Mouse (Mus musculus): ENCODE results near the gene Gpr146.

Gene Gpr146

DNA sequence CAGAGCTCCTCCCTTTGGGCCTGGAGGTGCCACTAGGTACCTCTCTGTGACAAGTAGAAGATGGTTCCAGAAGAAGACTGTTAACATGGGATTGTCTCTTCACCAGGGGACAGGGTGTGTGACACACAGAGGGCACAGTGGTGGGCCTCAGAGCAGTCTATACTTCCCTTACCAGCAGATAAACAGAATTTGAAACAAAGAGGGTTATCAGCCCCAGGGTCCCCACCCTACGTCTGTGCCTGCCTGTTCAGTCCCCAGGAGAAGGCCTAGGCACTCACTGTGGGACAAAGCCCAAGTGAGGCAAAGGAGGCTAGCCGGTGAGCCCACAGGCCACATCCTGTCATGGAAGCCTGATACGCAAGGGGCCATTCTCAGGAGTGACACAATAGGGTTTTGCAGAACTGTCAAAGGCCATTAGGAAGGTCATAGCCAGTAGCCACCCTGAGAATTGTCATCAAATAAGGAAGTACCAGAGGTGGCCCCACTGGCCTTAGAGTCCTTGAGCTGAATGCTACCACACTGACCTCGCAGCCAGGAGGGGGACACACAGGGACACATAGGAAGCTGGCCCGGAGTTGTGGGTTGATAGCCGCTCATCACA lies 27.4 kb downstream of the Gpr146 start, which contains the start of gene C130050O18Rik:
C130050O18Rik (plus strand) TSS at position 480 of the 601 bp plus-strand sequence.
- no peak for DNase-seq

DNA sequence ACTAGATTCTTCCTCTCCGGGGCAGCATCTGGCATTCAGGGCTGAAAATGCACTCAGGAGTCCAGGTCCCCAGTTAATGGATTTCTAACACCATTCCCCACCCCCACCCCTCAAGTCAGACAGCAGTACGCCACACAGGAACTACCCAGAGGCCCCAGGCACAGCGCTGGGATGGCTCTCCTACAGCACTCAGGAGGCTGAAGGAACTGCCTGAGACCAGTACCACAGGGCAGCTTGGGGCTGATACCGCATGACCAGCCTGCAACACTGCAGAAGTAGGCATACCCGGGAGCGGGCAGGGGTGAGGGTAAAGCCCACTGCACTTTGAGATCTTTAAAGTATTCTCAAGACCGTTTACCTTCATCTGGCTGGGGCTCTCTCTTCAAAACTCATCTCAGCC lies 28.0 kb downstream of the Gpr146 start:
- peak; percentile 45 for DNase-seq

DNA sequence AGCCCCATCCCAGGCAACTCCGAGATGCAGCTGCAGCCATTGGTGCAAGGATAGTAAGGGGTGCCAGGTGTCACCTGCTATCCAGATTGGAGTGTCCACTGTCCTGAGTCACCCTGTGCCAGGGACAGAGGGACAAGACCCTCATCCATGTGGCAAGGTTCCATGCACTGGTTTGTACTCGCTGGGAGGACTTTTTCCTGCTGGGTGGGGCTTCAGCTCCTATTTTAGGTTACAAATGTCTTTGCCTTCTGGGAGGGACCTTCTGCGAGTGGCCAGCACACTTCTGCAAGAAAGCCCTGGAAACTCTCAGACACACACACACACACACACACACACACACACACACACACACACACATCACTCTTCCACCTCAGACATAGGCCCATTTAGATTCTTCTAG lies 28.5 kb downstream of the Gpr146 start:
- no peak for DNase-seq

DNA sequence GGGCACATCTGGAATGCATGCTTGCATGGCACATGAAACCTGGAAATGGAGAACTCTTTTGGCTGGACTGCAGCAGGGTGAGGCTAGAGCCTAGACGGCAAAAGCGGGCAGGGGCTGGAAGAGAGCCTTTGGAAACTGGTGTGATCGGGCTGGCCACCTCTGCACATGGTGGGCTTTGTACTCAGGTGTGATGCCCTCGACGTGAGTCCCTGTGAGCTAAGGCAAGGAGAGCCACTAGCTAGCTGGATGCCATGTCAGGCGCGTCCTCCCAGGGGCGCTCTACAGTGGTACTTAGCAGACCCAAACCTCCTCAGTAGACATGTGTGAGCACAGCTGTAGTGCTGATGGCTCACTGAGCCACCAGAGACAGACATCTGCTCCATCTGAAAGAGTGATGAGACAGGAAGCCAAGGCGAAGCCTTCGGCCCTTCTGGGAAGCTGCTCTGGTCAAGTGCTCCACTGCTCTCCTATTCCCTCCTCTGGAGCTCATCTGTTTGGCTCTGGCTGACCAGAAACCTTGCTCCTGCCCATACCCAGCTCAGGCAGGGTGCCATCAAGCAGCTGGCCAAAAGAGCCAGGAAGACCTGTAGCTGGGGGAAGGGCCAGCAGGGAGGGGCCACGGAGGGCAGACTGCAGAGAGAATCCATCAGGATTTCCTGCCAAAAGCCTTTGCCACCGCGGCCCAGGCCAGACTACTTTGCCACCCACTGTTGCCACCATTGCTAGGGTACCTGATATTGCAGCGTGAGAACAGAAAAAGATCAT lies 29.8 kb downstream of the Gpr146 start:
- no peak for DNase-seq

DNA sequence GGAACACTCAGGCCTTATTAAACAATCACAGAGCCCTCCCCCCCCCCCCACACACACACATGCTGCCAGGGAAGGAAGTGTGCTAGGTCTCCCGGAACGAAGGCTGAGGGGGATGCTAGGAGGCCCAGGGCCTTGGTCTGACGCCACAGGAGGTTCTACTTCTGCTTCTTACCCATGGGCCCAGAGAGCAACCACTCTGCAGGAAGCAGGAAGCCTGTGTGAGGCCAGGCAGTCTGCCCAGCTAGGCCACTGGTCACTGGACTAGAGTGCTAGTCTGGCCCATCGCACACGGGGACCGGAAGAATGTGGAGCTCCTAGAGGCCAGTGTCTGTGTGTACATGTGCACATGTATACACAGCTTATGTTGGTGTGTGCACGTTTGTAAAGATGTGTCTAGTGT lies 31.0 kb downstream of the Gpr146 start:
- no peak for DNase-seq

DNA sequence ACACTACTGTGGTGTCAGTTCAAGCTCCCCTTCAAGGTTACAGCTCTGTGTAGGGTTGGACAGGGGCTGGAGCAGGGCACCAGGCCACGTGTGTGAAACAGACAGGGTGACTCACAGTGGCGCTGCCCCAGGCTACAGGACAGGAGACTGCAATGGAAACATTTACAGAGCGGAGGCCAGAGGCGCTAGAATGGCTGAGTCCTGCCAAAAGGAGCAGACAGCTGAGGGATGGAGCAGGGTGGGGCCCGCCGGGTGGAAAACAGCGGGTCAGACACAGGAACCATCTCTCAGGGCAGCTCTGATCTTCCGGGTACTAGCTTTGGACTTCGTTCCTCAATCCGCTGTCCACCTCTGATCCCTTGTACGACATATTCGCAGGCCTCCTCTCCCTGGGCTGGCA lies 31.9 kb downstream of the Gpr146 start:
- peak; percentile 62 for DNase-seq

DNA sequence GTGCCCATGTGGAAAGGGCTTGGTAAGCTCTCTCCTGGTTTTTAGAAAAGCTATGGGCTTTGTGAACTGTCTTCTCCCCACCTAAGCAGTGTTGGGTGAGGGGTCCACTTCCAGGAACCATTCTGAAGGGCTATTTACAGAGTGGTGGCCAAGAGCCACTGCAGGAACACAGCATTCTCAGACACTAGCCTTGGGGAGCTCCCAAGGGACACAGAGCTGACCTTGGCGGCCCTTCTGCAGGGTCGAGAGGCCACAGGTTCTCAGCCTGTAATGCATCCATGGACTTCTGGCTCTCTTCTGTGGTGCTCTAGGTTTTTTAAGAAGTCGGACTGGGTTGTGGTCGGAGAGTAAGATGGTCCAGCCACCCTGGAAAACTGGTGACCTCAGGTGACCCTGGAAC lies 32.6 kb downstream of the Gpr146 start:
- no peak for DNase-seq

DNA sequence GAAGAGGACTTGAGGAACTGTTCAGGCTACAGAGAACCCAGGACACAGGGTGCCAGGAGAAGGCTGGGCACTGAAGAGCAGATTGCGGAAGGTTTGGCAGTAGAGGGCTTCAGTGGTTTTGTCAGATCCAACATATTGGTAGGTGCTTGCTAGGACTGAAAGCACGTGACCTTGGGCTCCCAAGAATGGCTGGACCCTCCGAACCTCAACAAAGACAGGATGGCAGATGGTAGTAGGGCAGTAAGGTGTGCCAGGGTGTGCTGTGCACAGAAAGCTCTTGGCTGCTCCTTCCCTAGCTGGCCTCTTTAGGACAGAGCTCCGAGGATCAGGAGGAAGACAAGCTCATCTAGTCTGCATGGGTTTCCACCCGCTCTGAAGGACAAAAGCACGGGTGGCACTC lies 33.6 kb downstream of the Gpr146 start:
- DNase-seq: no peak

DNA sequence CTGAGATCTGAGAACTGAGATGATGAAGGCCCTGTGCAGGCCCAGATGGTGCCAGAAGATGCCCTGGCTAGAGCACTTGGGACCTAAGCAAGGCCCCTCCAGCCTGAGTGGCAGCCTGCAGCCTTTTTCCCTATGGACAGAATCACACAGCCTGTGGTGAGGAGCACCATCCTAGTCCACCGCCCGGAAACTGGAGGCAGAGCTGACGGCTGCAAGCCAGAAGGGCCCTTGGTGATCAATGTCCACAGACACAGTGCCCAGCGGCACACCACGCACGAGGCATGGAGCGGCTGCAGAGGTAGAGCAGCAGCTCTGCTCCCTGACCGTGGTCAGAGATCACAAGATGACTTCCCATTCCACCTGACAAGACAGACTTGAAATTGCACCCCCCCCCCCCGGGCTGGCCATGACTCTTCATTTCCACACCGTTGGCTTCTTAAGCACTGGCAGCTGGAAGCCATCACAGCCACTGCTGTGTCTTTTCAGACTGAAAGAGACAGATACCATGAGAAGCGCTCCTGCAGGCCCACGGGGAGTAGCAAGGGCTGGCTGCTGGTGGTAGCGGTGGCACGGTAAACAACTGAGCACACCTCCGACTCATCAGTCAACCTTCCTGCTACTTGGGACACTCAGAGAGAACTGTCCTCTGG lies 34.3 kb downstream of the Gpr146 start:
- no peak for DNase-seq

DNA sequence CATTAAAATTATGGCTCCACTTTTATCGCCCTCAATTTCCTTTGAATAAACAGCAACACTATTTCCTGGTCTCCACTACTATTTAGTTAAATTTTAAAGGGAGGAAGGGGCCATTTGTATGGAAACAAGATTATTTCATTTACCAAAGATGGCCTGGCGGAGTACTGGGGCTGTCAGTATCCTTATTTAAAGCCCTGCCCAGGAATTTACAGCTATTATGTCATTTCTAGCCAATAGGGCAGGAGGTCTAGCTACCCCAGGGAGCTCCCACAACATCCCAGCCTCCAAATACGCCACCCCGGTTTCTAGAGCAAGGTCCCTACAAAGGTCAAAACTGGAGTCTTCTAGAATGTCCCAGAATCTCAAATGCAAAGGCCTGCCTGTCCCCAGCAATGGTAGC lies 36.0 kb downstream of the Gpr146 start:
- DNase-seq: no peak

DNA sequence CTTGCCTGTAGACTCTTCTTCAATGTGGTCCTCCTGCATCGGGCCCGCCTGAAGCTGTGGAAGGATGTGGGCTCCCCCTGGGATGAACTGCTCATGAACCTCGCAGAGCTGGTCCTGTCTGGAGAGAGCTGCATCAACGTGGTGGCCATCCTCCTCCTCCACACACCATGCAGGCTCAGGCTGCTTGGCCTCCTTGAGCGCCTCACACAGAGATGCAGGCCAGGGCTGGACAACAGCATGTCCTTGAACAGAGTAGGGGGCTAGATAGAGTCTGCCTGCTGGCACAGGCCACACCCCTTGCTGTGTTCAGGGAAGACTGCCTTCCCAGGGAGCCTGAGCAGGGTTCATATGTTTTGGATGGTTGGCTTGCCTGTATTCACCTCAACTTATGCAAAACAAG lies 37.5 kb downstream of the Gpr146 start:
- DNase-seq: no peak

DNA sequence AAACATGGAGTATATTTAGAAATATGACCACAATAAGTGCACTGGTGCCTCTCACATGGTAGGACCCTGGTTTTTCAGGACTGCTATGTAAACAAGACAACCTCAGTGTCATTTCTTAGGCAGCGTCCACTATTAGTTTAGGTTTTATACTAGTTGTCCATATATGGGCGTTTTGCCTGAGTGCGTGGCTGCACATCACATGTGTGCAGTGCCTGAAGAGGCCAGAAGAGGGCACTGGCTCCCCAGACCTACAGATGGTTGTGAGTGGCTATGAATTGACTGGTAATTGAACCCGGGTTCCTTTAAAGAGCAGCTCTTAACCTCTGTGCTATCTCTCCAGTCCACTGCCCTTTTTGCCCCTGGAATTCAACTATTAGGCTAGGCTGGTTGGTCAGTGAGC lies 39.4 kb downstream of the Gpr146 start:
- no peak for DNase-seq

DNA sequence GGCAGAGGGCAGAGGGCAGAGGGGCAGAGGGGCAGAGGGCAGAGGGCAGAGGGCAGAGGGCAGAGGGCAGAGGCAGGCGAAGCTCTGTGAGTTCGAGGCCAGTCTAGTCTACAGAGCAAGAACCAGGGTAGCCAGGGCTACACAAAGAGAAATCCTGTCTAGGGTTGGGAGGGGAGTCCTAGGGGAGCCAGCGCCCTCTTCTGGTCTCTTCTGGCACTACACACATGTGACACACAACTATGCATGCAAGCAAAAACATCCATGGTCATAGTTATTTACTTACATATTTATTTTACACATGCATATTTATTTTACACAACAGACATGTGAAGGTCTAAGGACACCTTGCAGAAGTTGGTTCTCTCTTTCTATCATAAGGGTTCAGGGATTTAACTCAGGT lies 40.0 kb downstream of the Gpr146 start:
- DNase-seq: no peak

DNA sequence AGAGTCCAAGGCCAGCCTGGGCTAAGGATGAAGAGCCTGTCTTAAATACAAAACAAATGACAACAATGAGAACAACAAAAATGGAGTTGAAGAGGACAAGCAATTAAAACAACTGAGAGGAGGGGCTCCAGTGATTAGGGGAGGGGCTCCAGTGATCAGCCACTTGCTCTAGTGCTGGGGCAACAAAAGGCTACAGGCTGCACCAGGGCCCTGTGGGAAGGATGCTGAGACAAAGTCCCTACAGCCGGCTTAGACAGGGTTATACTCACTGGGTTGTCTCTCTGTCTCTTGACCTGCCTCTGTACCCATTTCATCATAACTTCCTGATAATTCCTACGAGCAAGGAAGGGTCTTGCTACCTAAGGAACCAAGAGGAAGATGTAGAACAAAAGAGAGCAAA lies 40.6 kb downstream of the Gpr146 start:
- DNase-seq: no peak

DNA sequence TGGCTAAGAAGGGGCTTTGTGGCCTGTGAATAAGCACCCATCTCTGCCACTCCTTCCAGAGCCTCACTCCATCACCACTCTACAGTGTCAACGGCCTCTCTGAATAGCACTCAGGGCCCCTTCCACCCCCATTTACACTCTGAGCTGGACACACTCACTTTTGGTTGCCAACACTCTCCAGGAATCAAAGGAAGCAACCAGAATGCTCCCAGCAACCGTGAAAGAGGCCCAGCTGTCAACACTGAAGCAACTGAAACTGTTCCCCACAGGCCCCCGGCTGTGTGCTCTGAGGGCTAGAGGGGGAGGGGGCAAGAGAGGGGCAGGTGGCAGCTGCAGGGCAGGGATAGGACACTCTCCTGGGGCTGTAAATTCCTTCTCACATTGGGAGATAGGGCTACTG lies 41.1 kb downstream of the Gpr146 start:
- DNase-seq: no peak

DNA sequence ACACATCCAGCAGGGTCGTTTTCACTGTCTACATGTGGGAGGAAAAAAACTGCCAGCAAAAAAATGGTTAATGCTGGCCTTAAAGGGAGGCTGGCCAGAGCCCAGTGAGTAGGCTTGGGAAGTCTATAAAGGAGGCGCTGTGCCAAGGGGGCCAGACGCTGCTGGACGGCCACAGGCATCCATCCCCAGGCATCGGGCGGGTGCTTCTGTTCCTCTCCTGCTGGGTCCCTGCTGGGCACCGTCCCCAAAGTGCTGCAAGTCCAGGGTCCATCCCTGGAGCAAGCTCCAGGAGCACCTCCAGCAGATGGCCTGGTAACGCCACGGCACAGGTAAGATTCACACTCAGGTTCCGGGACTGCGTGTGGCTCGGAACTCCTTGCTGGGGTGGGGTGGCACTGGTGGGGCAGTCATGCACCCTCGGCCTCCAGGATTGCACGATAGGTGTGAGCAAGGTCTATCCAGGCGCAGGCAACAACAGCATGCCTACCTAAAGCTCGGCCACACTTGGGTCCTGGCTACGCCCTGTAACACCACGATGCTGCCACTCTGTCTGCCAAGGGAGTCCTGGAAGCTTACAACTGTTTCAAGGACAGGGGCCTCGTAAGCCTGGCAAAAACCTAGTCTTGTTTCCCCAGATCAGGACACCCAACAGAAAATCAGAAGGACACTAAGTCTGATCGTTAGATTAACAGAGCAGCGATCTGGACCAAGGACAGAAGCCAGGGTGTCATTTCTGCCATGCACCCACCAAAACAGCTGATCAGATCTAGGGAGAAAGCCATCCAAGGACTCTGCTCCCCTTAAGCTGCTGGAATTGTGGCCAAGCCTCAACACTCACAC lies 45.7 kb downstream of the Gpr146 start, which contains the start of gene Gper1:
Gper1 (plus strand) TSS at position 126 of the 840 bp plus-strand sequence.
- DNase-seq: peak; percentile 58

DNA sequence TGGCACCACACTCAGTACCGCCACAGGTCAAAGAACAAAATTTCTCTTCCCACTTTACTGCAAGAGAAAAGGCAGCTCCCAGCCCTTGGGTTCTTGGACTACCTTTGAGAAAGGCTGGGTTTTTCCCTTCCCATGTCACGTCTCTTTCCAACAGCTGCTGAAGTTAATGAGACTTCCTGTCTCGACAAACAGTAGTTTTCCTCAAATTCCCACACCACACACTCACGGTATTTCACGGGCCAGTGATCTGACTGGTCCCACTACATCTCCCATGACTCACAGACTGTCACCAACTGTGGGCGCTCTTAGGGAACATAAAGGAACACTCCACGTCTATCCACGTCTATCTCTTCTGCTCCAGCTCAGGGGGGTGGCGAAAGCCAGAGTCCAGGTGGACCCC lies 47.7 kb downstream of the Gpr146 start:
- DNase-seq: no peak

DNA sequence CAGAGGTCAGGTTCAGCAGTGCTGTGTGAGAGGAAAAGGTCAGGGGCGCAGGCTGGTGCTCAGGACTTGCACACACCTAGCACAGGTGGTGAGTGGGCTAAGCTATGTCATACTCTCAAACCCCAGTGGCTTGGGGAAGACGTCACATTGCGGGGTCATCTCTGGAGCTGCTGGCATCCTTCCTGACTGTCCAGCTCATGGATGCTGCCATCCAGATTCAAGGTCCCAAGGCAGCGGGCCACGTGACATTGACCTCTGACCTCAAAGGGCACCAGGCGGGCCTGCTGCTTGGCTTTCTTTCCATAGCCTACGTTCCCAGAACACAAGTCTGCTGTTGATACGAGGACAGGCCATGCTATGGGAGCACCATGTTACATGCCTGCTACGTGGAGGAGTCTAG lies 49.5 kb downstream of the Gpr146 start:
- no peak for DNase-seq

DNA sequence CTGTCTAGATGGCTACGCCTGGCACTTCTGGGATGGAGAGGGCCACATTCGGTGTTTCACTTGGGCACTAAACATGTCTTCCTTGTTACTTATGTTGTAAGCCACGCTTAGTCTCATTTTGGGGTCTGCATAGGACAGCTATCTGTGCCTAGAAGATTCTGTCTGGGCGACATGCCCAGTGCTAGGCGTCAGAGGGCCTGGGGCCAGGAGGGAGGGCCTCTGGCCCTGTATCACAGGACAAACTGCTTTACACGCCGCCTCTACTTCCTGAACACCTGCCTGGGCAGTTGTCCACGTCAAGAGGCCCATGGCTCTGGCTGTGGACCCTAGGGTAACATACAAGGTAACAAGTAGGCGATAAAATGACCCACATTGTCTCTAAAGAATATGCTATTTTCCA lies 50.5 kb downstream of the Gpr146 start:
- DNase-seq: no peak

DNA sequence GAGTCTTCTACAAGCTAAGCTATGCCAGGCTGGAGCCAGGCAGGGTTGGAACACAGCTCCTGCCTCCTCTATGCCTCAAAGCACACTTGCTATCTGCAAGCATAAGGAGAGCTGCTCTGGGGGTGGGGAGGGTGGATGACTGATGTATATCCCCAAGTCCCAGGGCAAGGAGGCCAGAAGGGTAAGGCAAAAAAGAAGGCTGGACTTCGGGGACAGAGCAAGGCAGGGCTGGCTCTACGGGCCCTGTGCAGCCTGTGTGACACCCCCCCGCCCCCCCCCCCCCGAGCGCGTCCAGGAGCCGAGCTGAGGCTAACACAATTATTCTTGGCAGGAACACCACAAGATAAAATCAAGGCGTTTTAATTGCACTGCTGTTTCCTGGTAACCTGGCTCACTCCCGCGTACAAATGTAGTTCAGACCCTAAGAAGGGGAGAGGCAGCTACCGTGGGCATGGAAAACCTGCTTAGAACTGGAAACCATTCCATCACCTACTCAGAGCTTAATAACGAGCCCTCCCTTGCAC lies 52.4 kb downstream of the Gpr146 start:
- DNase-seq: peak; percentile 45

DNA sequence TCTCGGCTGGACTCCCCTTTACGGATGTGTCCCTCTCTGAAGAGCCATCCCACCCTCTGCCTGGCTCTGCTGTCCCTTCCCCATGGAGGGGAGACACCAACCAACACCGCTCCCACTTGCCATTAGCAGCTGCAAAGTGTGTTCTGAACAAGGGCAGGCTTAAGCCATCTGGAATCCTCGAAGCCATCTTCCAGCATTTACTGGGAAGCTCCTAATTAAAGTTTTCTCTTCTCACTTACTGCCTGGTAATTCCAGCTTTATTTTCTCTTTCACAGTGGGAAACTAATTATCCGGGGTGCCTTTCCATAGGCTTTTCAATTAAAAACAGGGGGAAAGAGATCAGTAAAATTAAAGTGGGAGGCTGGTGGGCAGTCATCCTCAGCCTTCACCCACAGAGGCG lies 54.8 kb downstream of the Gpr146 start:
- no peak for DNase-seq

DNA sequence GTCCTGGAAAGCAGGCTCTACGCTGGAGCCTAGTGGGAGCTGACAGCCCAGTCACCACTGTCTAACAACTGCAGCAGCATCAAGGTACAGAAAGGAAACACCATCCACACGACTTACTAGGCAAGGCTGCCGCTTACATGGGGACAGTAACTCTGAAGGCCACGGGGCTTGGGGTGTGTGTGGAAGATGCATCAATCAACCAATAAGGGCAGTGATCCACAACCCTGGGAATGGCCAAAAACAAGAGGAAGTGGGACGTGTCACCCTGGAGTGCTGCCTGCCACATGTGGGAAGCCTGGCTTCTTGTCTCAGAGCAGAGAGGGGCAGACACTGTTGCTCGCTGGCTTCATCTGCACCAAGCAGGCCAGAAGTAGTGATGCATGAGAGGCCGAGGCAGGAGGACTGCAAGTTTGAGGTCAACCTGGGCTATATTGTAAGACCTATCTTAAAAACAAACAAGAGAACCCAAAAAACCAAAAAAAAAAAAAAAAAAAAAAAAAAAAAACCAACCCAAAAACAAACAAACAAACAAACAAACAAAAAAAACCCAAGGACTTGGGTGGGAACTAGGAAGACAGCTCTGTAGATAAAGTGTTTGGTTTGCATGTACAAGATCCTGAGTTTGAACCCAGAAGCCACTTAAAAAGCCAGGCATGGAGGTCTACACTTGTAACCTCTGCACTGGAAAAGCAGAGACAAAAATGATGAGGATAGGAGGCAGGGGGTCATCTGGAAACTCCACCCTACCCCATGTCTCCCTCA lies 55.4 kb downstream of the Gpr146 start:
- DNase-seq: no peak

Measured in kidney, postnatal 14 days (tissue).